Mouse (Mus musculus) neural tube, embryonic 14.5 days (tissue): ENCODE measurements at regions not wholly inside any gene's neighbourhood (a gene's known extent, or its start where the extent isn't known, plus 50 kb on each side); places are given as distances from the start of the nearest gene placed in this dataset.

Source experiments
- ATAC-seq: fragments of 200-750 bp; cut with Nextera tagmentation; 2 replicates; pipeline ENCODE4 v1.8.0; 2017; ENCODE audit warnings: low read depth, mild to moderate bottlenecking, moderate TSS enrichment, moderate library complexity
- H3K27ac ChIP-seq: fragments of 300-500 bp; sonication (generic); 2 replicates; pipeline ENCODE4 v1.5.1; 2014; ENCODE audit warnings: low read depth, mild to moderate bottlenecking, control low read depth, low read length, moderate library complexity, mixed read lengths
- H3K27me3 ChIP-seq: fragments of 300-500 bp; sonication (generic); 2 replicates; pipeline ENCODE4 v1.6.1; 2014; ENCODE audit warnings: low read length; ENCODE audit not compliant: control insufficient read depth, insufficient read depth
- H3K36me3 ChIP-seq: fragments of 300-500 bp; sonication (generic); 2 replicates; pipeline ENCODE4 v1.6.1; 2014; ENCODE audit warnings: low read length, mixed read lengths; ENCODE audit not compliant: control insufficient read depth, insufficient read depth
- H3K4me1 ChIP-seq: fragments of 300-500 bp; sonication (generic); 2 replicates; pipeline ENCODE4 v1.6.1; 2014; ENCODE audit warnings: low read length; ENCODE audit not compliant: control insufficient read depth, insufficient read depth
- H3K4me2 ChIP-seq: fragments of 300-500 bp; sonication (generic); 2 replicates; pipeline ENCODE4 v1.6.1; 2014; ENCODE audit warnings: mild to moderate bottlenecking, low read depth, low read length, control low read depth
- H3K4me3 ChIP-seq: fragments of 300-500 bp; sonication (generic); 2 replicates; pipeline ENCODE4 v1.5.1; 2014; ENCODE audit warnings: low read depth, low read length, control low read depth, mixed read lengths
- H3K9ac ChIP-seq: fragments of 300-500 bp; sonication (generic); replicated peaks from 2 replicates; pipeline ENCODE4 v1.6.1; 2014; ENCODE audit warnings: low read depth, mild to moderate bottlenecking, control low read depth, low read length, mixed read lengths
- H3K9me3 ChIP-seq: fragments of 300-500 bp; sonication (generic); 2 replicates; pipeline ENCODE4 v1.6.1; 2016; ENCODE audit warnings: low read length; ENCODE audit not compliant: control insufficient read depth
- WGBS: fragments of 180-500 bp; shearing (Covaris S2); extraction: QIAGEN DNeasy Blood & Tissue Kit; methylation state at CpG from one replicate; pipeline ENCODE4 v1.1.7; 2014; 5-methylcytosine and 5-hydroxymethylcytosine counted together

DNA sequence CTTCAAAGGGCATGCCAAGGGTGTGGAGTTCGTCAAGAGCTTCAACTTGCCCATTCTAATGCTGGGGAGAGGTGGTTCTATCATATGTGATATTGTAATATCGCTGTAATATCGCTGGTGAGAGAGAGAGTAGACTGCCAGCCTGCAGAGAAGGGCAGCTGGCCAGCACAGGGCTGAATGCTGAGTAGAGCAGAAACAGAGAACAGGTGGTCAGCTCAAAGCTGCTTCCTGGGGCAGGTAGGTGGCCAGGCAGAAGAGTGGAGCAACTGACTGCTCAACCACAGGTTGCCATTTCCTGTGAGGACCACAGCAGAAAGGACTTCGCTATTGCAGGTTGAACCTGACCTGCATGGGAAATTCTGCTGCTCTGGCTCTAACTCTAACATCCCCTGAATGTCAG lies 108.5 kb upstream of the Hs6st1 start:
- WGBS = 92% methylated on average over 4 of the region's 4 CpGs
- Histone ChIP-seq H3K9me3 (no peaks in the 10 kb centered on the region), H3K27me3 (no peaks in the 10 kb centered on the region), H3K9ac (no peak overlapping the region), H3K4me1 (no peaks in the 10 kb centered on the region), H3K4me3 (no peak overlapping the region), H3K4me2 (no peak overlapping the region), H3K36me3 (no peaks in the 10 kb centered on the region), H3K27ac (no peak overlapping the region)
- ATAC-seq = no peak

DNA sequence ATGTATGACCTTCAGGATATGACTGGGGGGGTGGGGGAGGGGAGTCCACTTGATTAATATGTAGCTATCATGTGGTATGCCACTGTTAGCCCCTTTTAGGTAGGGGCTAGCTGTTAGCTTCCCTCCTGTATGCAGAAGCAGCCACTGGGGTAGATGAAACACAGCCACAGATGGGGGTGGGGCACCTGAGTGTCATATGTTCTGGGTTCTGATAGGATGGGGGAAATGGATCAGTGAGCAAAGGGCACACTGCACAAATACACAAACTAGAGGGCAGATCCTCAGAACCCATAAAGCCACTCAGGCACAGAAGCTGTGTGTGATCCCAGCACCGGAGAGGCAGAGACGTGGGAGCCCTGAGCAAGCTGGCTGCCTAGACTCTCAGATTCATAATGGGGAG lies 107.4 kb upstream of the Hs6st1 start:
- no peak overlapping the region for H3K9ac ChIP-seq
- 82% methylated on average over 2 of the region's 2 CpGs for WGBS

DNA sequence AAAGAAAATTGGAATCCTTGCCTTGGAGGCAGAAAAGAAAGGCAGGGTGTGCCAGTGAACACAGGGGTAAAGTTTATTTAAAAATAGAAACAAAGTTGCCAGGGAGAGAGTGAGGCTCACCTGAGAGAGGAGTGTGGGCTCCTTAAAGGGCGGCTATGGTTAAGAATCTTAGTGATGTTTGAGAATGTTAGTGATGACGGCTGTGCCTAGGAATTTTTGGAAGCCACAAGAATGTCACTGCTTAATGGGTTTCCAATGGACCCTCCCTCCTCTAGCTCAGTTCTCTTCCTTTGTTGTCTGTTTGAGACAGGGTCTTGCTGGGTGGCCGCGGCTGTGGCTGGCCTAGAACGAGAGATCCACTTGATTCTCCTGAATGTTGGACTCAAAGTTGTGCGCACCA lies 106.3 kb upstream of the Hs6st1 start:
- Histone ChIP-seq H3K9ac (no peak overlapping the region), H3K4me3 (no peak overlapping the region), H3K9me3 (no peaks in the 10 kb centered on the region), H3K27me3 (no peaks in the 10 kb centered on the region), H3K4me1 (no peaks in the 10 kb centered on the region), H3K27ac (no peak overlapping the region), H3K4me2 (no peak overlapping the region), H3K36me3 (no peaks in the 10 kb centered on the region)
- ATAC-seq = no peak
- WGBS = 82% methylated on average over 6 of the region's 6 CpGs

More for the DNA sequence above, 107.4 kb upstream of the Hs6st1 start:
- no peak overlapping the region for H3K27ac ChIP-seq
- no peak for ATAC-seq
- no peaks in the 10 kb centered on the region for H3K4me1 ChIP-seq
- H3K4me2 ChIP-seq = no peak overlapping the region
- H3K9me3 ChIP-seq = no peaks in the 10 kb centered on the region
- H3K27me3 ChIP-seq = no peaks in the 10 kb centered on the region
- no peaks in the 10 kb centered on the region for H3K36me3 ChIP-seq
- no peak overlapping the region for H3K4me3 ChIP-seq

DNA sequence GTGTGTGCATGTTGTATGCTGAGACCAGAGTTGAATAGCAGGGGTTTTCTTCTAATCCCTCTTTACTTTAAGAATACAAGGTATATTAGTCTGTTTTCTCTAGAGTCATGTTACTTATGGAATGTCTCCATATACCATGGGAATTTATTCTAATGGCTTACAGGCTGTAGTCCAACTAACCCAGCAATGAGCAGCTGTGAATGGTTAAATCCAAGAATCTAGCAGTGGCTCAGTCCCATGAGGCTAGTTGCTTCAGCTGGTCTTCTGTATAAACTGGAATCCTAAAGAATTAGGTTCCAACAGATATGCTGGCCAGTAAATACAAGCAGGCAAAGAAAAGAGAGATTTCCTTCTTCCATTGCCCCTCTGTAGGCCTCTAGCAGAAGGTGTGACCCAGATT lies 99.7 kb upstream of the Hs6st1 start:
- Histone ChIP-seq H3K36me3 (no peaks in the 10 kb centered on the region), H3K27me3 (no peaks in the 10 kb centered on the region), H3K4me3 (no peak overlapping the region), H3K4me2 (no peak overlapping the region), H3K9ac (no peak overlapping the region), H3K9me3 (no peaks in the 10 kb centered on the region), H3K27ac (no peak overlapping the region), H3K4me1 (no peaks in the 10 kb centered on the region)
- no peak for ATAC-seq

DNA sequence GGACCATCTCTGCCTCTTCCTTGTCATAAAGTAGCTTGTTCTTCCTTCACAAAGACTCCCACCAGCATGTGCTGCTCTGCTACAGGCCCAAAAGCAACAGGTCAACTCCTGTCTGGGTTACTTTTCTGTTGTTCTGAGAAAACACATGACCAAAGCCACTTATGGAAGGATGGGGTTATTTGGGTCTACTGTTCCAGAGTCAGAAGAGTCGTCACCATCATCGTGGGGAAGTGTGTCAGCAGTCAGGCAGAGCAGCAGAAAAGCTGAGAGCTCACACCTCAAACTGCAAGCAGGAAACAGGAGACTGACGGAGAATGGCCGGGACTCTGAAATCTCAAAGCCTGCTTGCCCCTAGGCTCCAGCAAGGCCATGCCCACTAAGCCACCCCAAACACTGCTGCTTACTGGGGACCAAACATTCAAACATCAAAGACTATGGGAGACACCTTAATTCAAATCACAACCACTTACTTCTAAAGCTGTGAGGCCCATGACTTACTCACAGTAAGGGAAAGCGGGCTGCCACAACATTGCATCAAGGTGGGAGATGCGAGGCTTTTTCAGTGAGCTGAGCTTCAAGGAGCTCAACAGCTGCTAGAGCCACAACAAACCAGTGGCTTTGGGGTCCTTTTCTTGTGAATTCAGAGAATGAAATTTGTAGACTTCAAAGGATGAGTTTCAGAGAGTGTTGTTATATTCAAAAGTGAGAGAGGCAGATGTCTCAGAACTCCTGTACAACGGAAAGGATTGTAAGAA lies 96.6 kb upstream of the Hs6st1 start:
- H3K36me3 ChIP-seq = no peaks in the 10 kb centered on the region
- H3K4me2 ChIP-seq = no peak overlapping the region
- no peak overlapping the region for H3K9ac ChIP-seq
- no peak for ATAC-seq
- H3K9me3 ChIP-seq = no peaks in the 10 kb centered on the region
- H3K27me3 ChIP-seq = no peaks in the 10 kb centered on the region
- H3K4me3 ChIP-seq = no peak overlapping the region
- H3K27ac ChIP-seq = no peak overlapping the region
- WGBS = 66% methylated on average over 7 of the region's 7 CpGs
- no peaks in the 10 kb centered on the region for H3K4me1 ChIP-seq

DNA sequence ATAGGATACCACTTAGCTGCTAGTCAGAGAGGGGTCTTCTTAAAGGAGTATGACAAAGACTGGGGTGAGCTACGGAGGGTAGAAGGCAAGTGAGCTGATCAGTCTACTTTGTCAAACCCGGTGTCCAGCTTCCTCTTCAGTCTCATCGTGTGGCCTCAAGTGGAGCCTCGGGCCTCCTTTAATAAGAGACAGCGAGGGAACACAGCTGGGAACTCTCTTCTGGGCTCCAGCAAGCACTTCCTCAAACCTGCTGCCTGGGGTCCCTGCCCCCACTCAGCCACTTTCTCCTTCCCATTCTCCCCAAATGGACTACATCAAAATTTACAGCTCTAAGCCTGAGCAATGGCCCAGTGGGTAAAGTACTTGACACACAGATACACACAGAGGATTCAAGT lies 96.0 kb upstream of the Hs6st1 start:
- no peaks in the 10 kb centered on the region for H3K36me3 ChIP-seq
- ATAC-seq = no peak
- H3K4me3 ChIP-seq = no peak overlapping the region
- no peaks in the 10 kb centered on the region for H3K9me3 ChIP-seq
- H3K9ac ChIP-seq = no peak overlapping the region
- no peak overlapping the region for H3K4me2 ChIP-seq
- H3K27ac ChIP-seq = no peak overlapping the region
- 47% methylated on average over 5 of the region's 5 CpGs for WGBS
- H3K27me3 ChIP-seq = no peaks in the 10 kb centered on the region
- H3K4me1 ChIP-seq = no peaks in the 10 kb centered on the region

DNA sequence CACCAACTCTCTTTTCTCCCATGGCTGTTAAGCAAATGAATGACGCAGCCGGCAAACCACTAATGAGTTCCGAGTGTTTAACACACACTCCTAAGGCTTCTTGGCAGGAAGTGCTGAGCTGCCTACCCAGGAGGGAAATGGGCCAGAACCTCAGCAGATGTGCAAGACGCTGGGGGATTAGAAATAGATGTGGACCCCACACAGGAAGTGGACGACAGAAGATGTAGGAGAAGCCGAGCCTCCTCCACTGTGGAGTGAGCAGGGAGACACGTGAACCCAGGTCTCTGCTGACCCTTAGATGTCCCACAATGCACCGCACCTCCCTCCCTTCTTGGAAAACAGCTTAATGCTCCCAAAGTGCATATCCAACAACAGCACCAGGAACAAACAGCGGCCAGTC lies 94.8 kb upstream of the Hs6st1 start:
- no peaks in the 10 kb centered on the region for H3K27me3 ChIP-seq
- no peak overlapping the region for H3K27ac ChIP-seq
- H3K9ac ChIP-seq = no peak overlapping the region
- H3K4me1 ChIP-seq = no peaks in the 10 kb centered on the region
- no peaks in the 10 kb centered on the region for H3K36me3 ChIP-seq
- H3K4me3 ChIP-seq = no peak overlapping the region
- no peak overlapping the region for H3K4me2 ChIP-seq
- WGBS = 54% methylated on average over 9 of the region's 9 CpGs
- no peaks in the 10 kb centered on the region for H3K9me3 ChIP-seq
- no peak for ATAC-seq

DNA sequence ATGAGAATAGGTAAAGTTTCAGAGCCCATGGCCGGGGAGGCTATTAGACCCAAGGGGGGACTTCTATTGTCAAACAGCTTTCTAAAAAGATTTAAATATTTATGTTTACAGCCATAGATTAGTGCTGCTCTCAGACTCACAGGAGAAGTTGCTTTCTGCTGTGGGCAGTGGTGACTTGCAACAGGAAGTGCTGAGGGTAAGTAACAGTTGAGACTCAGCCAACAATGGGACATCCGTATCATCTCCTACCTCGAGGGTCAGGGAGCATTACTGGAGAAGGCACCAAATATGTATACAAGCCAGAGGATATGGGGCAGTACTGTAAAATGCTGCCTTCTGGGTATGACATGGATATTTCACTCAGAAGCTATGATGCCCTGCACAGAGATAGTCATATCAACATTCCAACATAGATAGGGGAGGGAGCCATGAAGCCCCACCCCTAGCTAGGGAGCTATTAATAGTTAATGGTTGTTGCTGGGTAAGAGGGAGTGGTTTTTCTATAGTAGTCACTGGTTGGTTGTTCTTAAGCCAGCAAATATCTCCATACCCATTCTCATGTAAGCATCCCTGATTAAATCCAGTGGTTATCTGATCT lies 92.5 kb upstream of the Hs6st1 start:
- no peaks in the 10 kb centered on the region for H3K27me3 ChIP-seq
- no peak for ATAC-seq
- H3K9ac ChIP-seq = no peak overlapping the region
- no peak overlapping the region for H3K27ac ChIP-seq
- H3K4me3 ChIP-seq = no peak overlapping the region
- no peak overlapping the region for H3K4me2 ChIP-seq
- no peaks in the 10 kb centered on the region for H3K4me1 ChIP-seq
- 79% methylated on average over 3 of the region's 3 CpGs for WGBS
- H3K9me3 ChIP-seq = no peaks in the 10 kb centered on the region
- no peaks in the 10 kb centered on the region for H3K36me3 ChIP-seq

DNA sequence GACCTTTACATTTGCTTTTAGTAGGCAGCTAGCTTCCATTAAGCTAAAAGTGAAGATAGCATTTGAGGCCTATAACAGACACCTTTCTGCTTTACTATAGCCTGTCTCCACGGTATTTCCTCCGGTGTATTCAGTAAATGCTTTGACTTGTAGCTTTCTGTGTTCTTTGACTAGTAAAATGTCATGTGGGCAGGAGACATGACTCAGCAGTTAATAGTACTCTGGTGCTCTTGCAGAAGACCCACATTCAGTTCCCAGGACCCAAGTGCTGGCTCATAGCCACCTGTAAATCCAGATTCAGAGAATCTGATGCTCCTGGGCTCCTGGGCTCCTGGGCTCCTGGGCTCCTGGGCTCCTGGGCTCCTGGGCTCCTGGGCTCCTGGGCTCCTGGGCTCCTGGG lies 91.7 kb upstream of the Hs6st1 start:
- Histone ChIP-seq H3K27ac (no peak overlapping the region), H3K36me3 (no peaks in the 10 kb centered on the region), H3K9ac (no peak overlapping the region), H3K4me3 (no peak overlapping the region), H3K9me3 (no peaks in the 10 kb centered on the region), H3K27me3 (no peaks in the 10 kb centered on the region), H3K4me1 (no peaks in the 10 kb centered on the region), H3K4me2 (no peak overlapping the region)
- 86% methylated on average over 2 of the region's 2 CpGs for WGBS
- ATAC-seq = no peak
